Comparison of ENCODE assay signal across 21 mouse cellular contexts in genomic region chr1:127498746-127499145, GRCm38 (mm10).
A peak's percentile ranks its signal among the peaks of the same experiment; 100 is the strongest.
DNase-seq lines count a peak whose midpoint lies in the region; ATAC-seq and TF ChIP-seq lines count a peak whose summit lies in the region.
"Had no signal": no experiment of that assay in that cellular context is flagged by ENCODE, and none has a peak within 500 bp of the region (broad histone marks: within the 10 kb centered on the region; RNA-seq: fewer than 3 reads in every experiment).

No protein-coding gene starts in this region.

- TF ChIP-seq CTCF in forebrain, postnatal 0 days (IDR thresholded peaks at IDR 0.05; ENCODE audit: low read depth), result no peak
- TF ChIP-seq CTCF in kidney, postnatal 0 days (IDR thresholded peaks at IDR 0.05; ENCODE audit: low read depth), result no peak
- TF ChIP-seq CTCF in layer of hippocampus, adult 2 months (conservative IDR thresholded peaks at IDR 0.05), result no peak

- no peaks in the 10 kb centered on the region for H3K36me3 ChIP-seq in forebrain, embryonic 11.5 days (ENCODE audit: control insufficient read depth, insufficient read depth, low read length)
- H3K36me3 ChIP-seq in forebrain, postnatal 0 days (ENCODE audit: insufficient read depth), result no peaks in the 10 kb centered on the region
- no peaks in the 10 kb centered on the region for H3K36me3 ChIP-seq in kidney, postnatal 0 days (ENCODE audit: insufficient read depth, low read length)
- H3K36me3 ChIP-seq: forebrain, embryonic 10.5 days; heart, embryonic 10.5 days; hindbrain, embryonic 12.5 days; hindbrain, embryonic 15.5 days had no signal

- DNase-seq in forebrain, embryonic 11.5 days (ENCODE audit: low spot score), result no peak
- no peak for DNase-seq in forebrain, postnatal 0 days
- no peak for DNase-seq in kidney, postnatal 0 days (ENCODE audit: low spot score)
- no peak for DNase-seq in kidney, postnatal 36 days
- DNase-seq in ES-CJ7 (ENCODE audit: low read depth, low spot score) (peak; percentile 36), ZHBTc4 (ENCODE audit: low read depth, low spot score) (peak; percentile 67)
- DNase-seq in layer of hippocampus, adult 2 months (ENCODE audit: low spot score in 2 of 2), result no peak
- DNase-seq: adrenal gland, postnatal 14 days; B cell, adult 2 months; cerebellum, adult 11 months; cerebellum, adult 2 months; cerebellum, adult 9-11 months; cerebellum, postnatal 25 days; gastrocnemius, postnatal 25 days; heart, adult 2 months had no signal

- no peak overlapping the region for H3K4me2 ChIP-seq in forebrain, embryonic 11.5 days (ENCODE audit: low read depth, low read length, severe bottlenecking)
- H3K4me2 ChIP-seq in forebrain, postnatal 0 days (ENCODE audit: low read depth), result no peak overlapping the region
- H3K4me2 ChIP-seq in kidney, postnatal 0 days (ENCODE audit: low read length), result no peak overlapping the region
- H3K4me2 ChIP-seq: hindbrain, embryonic 12.5 days; hindbrain, embryonic 15.5 days had no signal

- no peaks in the 10 kb centered on the region for H3K4me1 ChIP-seq in forebrain, embryonic 11.5 days (replicated peaks; ENCODE audit: control insufficient read depth, insufficient read depth, low read length)
- no peaks in the 10 kb centered on the region for H3K4me1 ChIP-seq in forebrain, postnatal 0 days (ENCODE audit: insufficient read depth)
- H3K4me1 ChIP-seq in kidney, postnatal 0 days (replicated peaks; ENCODE audit: insufficient read depth, low read length), result no peaks in the 10 kb centered on the region

- H3K27me3 ChIP-seq in forebrain, embryonic 11.5 days (ENCODE audit: control insufficient read depth, insufficient read depth, low read length), result no peaks in the 10 kb centered on the region
- no peaks in the 10 kb centered on the region for H3K27me3 ChIP-seq in forebrain, postnatal 0 days (ENCODE audit: insufficient read depth, low read length)
- H3K27me3 ChIP-seq in kidney, postnatal 0 days (ENCODE audit: insufficient read depth, low read length), result no peaks in the 10 kb centered on the region; the same call in 1 of the 2 replicates
- H3K27me3 ChIP-seq: CH12.LX; hindbrain, embryonic 15.5 days had no signal

- 71% methylated on average over 9 of the region's 9 CpGs for WGBS in forebrain, embryonic 11.5 days
- 70% methylated on average over 9 of the region's 9 CpGs for WGBS in forebrain, postnatal 0 days
- 30% methylated on average over 9 of the region's 9 CpGs for WGBS in kidney, postnatal 0 days

- 0 out of 2 replicates have a peak, but pooled peaks have one; percentile 28 for ATAC-seq in forebrain, embryonic 11.5 days (replicated peaks; ENCODE audit: low FRiP score)
- no peak for ATAC-seq in forebrain, postnatal 0 days
- peak; percentile 60; the same call in 1 of the 2 replicates for ATAC-seq in kidney, postnatal 0 days (replicated peaks; ENCODE audit: low FRiP score, low read depth)
- ATAC-seq: forebrain, embryonic 14.5 days had no signal

- H3K4me3 ChIP-seq in forebrain, embryonic 11.5 days (ENCODE audit: low read depth, low read length), result no peak overlapping the region
- no peak overlapping the region for H3K4me3 ChIP-seq in forebrain, postnatal 0 days (ENCODE audit: low read depth, low read length)
- H3K4me3 ChIP-seq in kidney, postnatal 0 days (replicated peaks; ENCODE audit: low read depth, low read length), result no peak overlapping the region
- H3K4me3 ChIP-seq in layer of hippocampus, adult 2 months, result no peak overlapping the region
- H3K4me3 ChIP-seq: forebrain, embryonic 10.5 days; heart, adult 2 months; heart, embryonic 10.5 days; hindbrain, embryonic 12.5 days; hindbrain, embryonic 15.5 days had no signal

- no peaks in the 10 kb centered on the region for H3K9me3 ChIP-seq in forebrain, embryonic 11.5 days (ENCODE audit: control insufficient read depth, low read length)
- no peaks in the 10 kb centered on the region for H3K9me3 ChIP-seq in forebrain, postnatal 0 days (ENCODE audit: low read length)
- H3K9me3 ChIP-seq in kidney, postnatal 0 days (replicated peaks; ENCODE audit: low read length), result no peaks in the 10 kb centered on the region
- H3K9me3 ChIP-seq: forebrain, embryonic 10.5 days; heart, embryonic 10.5 days; hindbrain, embryonic 12.5 days; hindbrain, embryonic 15.5 days had no signal

- no peak overlapping the region for H3K27ac ChIP-seq in forebrain, embryonic 11.5 days (ENCODE audit: low read depth, low read length)
- H3K27ac ChIP-seq in forebrain, postnatal 0 days (ENCODE audit: low read depth, low read length), result no peak overlapping the region
- H3K27ac ChIP-seq in kidney, postnatal 0 days, result no peak overlapping the region
- H3K27ac ChIP-seq in layer of hippocampus, adult 2 months, result no peak overlapping the region
- H3K27ac ChIP-seq: forebrain, embryonic 10.5 days; heart, adult 2 months; heart, embryonic 10.5 days; hindbrain, embryonic 12.5 days; hindbrain, embryonic 15.5 days had no signal

- H3K9ac ChIP-seq in forebrain, embryonic 11.5 days (ENCODE audit: low read length), result no peak overlapping the region
- no peak overlapping the region for H3K9ac ChIP-seq in forebrain, postnatal 0 days
- no peak overlapping the region for H3K9ac ChIP-seq in kidney, postnatal 0 days (ENCODE audit: low read depth, low read length)
- H3K9ac ChIP-seq: hindbrain, embryonic 12.5 days; hindbrain, embryonic 15.5 days had no signal

Comparison
In these comparisons a context has a peak if more than half of its experiments do, and no peak if none do; other contexts are left out.
1. DNase-seq: peak in ES-CJ7 (single experiment) and ZHBTc4 (single experiment); none in forebrain, embryonic 11.5 days (single experiment), forebrain, postnatal 0 days (single experiment), kidney, postnatal 0 days (single experiment), kidney, postnatal 36 days (0 of 2) and layer of hippocampus, adult 2 months (0 of 2).